Mouse (Mus musculus) cerebellum, adult 2 months (tissue): Measurements from ENCODE around the gene Uckl1.

Experiments
- CTCF ChIP-seq: fragments of 200-500 bp; IDR thresholded peaks from 2 replicates; pipeline ENCODE4 v1.5.1; 2011; ENCODE audit warnings: low read depth, mild to moderate bottlenecking, control low read depth, low read length, moderate library complexity, borderline replicate concordance; ENCODE audit not compliant: insufficient read depth
- POLR2A ChIP-seq: fragments of 200-500 bp; IDR thresholded peaks from 2 replicates; pipeline ENCODE4 v1.6.1; 2011; ENCODE audit warnings: low read length, control low read depth, borderline replicate concordance; ENCODE audit not compliant: insufficient read depth

GRCm38 (mm10) chr2:181553772-181554171, 30.9 kb downstream of the Uckl1 start:
- no peak for TF ChIP-seq CTCF
- no peak for TF ChIP-seq POLR2A
